Mouse (Mus musculus): ENCODE results near the gene Pkp4. TPM values are rescaled to one million over a fixed set of nuclear protein-coding genes. Genes with fewer than 3 reads are reported as not detected.

The Pkp4 gene
- total RNA-seq, 2 experiments from 2014 or later: 207 to 238 TPM

- DNase-seq (ENCODE audit: low spot score in 2 of 2): no peak
Observed at GRCm38 (mm10) chr2:59219997-59220789, 59.5 kb downstream of the Pkp4 start.

- no peak for DNase-seq (ENCODE audit: low spot score in 2 of 2)
Observed at GRCm38 (mm10) chr2:59226383-59226782, 65.7 kb downstream of the Pkp4 start.

- DNase-seq (ENCODE audit: low spot score in 2 of 2): no peak
Observed at GRCm38 (mm10) chr2:59227011-59227410, 66.4 kb downstream of the Pkp4 start.

- no peak for DNase-seq (ENCODE audit: low spot score in 2 of 2)
Observed at GRCm38 (mm10) chr2:59227508-59228263, 67.0 kb downstream of the Pkp4 start.

- no peak for DNase-seq (ENCODE audit: low spot score in 2 of 2)
Observed at GRCm38 (mm10) chr2:59229250-59229895, 68.7 kb downstream of the Pkp4 start.

- DNase-seq (ENCODE audit: low spot score in 2 of 2): no peak
Observed at GRCm38 (mm10) chr2:59230656-59231055, 70.0 kb downstream of the Pkp4 start.

GRCm38 (mm10) chr2:59231514-59231913 is 70.9 kb downstream of the Pkp4 start:
- no peak for DNase-seq (ENCODE audit: low spot score in 2 of 2)

- DNase-seq (ENCODE audit: low spot score in 2 of 2): no peak
Observed at GRCm38 (mm10) chr2:59233294-59233923, 72.8 kb downstream of the Pkp4 start.

GRCm38 (mm10) chr2:59233936-59234335 is 73.3 kb downstream of the Pkp4 start:
- no peak for DNase-seq (ENCODE audit: low spot score in 2 of 2)

- DNase-seq (ENCODE audit: low spot score in 2 of 2): no peak
Observed at GRCm38 (mm10) chr2:59234537-59234936, 73.9 kb downstream of the Pkp4 start.

- no peak for DNase-seq (ENCODE audit: low spot score in 2 of 2)
Observed at GRCm38 (mm10) chr2:59239841-59240395, 79.3 kb downstream of the Pkp4 start.

- no peak for DNase-seq (ENCODE audit: low spot score in 2 of 2)
Observed at GRCm38 (mm10) chr2:59242117-59242516, 81.5 kb downstream of the Pkp4 start.

GRCm38 (mm10) chr2:59244273-59245097 is 83.8 kb downstream of the Pkp4 start:
- no peak for DNase-seq (ENCODE audit: low spot score in 2 of 2)

GRCm38 (mm10) chr2:59245098-59245388 is 84.4 kb downstream of the Pkp4 start:
- DNase-seq (ENCODE audit: low spot score in 2 of 2): no peak

GRCm38 (mm10) chr2:59248806-59249205 is 88.2 kb downstream of the Pkp4 start:
- DNase-seq (ENCODE audit: low spot score in 2 of 2): no peak

GRCm38 (mm10) chr2:59252818-59253217 is 92.2 kb downstream of the Pkp4 start:
- DNase-seq (ENCODE audit: low spot score in 2 of 2): no peak

- DNase-seq (ENCODE audit: low spot score in 2 of 2): no peak
Observed at GRCm38 (mm10) chr2:59253435-59253834, 92.8 kb downstream of the Pkp4 start.

- DNase-seq (ENCODE audit: low spot score in 2 of 2): no peak
Observed at GRCm38 (mm10) chr2:59258821-59259231, 98.2 kb downstream of the Pkp4 start.

- DNase-seq (ENCODE audit: low spot score in 2 of 2): no peak
Observed at GRCm38 (mm10) chr2:59259346-59259745, 98.7 kb downstream of the Pkp4 start.

GRCm38 (mm10) chr2:59261203-59261602 is 100.6 kb downstream of the Pkp4 start:
- DNase-seq (ENCODE audit: low spot score in 2 of 2): no peak
